Mouse (Mus musculus): Measurements from ENCODE around the gene Ppp2r3d. TPM values are rescaled to one million over a fixed set of nuclear protein-coding genes. Genes with fewer than 3 reads are reported as not detected.

Gene Ppp2r3d
- 46.7 and 50.5 TPM in 2 replicates for polyA plus RNA-seq (2012; rRNA removed)

GRCm38 (mm10) chr9:124476096-124476902 lies at the start of gene Ppp2r3d:
Gene Ppp2r3d, minus strand, starts transcription at chr9:124476898.

GRCm38 (mm10) chr9:124493693-124494092 lies 17.0 kb upstream of the Ppp2r3d start, which contains the start of gene Gm21836:
Gene Gm21836, minus strand, starts transcription at chr9:124493793.

Other genes with a start within 250 kb of the Ppp2r3d start
- 4.7 and 5.1 TPM in 2 replicates for gene 2010315B03Rik, start 164.2 kb downstream of the Ppp2r3d start, polyA plus RNA-seq (2012; rRNA removed)
- gene Gm21836, start 16.9 kb upstream of the Ppp2r3d start, polyA plus RNA-seq (2012; rRNA removed): not detected in 2 replicates